Mouse (Mus musculus) limb, embryonic 14.5 days (tissue): ENCODE measurements at regions not wholly inside any gene's neighbourhood (a gene's known extent, or its start where the extent isn't known, plus 50 kb on each side); places are given as distances from the start of the nearest gene placed in this dataset.

Source experiments
- ATAC-seq: fragments of 200-750 bp; cut with Nextera tagmentation; 2 replicates; pipeline ENCODE4 v1.8.0; 2017; ENCODE audit warnings: low read depth, moderate number of reproducible peaks, moderate TSS enrichment; ENCODE audit not compliant: low FRiP score
- DNase-seq: peaks from one replicate; pipeline ENCODE4 v3.0.0-alpha.2; 2015; ENCODE audit warnings: low spot score
- H3K27ac ChIP-seq: fragments of 300-500 bp; sonication (generic); replicated peaks from 2 replicates; pipeline ENCODE4 v1.5.1; 2014; ENCODE audit warnings: low read depth, mild to moderate bottlenecking, low read length, moderate library complexity, mixed read lengths
- H3K27me3 ChIP-seq: fragments of 300-500 bp; sonication (generic); 2 replicates; pipeline ENCODE4 v1.6.1; 2014; ENCODE audit warnings: low read length, mixed read lengths; ENCODE audit not compliant: control insufficient read depth, insufficient read depth
- H3K36me3 ChIP-seq: fragments of 300-500 bp; sonication (generic); 2 replicates; pipeline ENCODE4 v1.6.1; 2014; ENCODE audit warnings: mild to moderate bottlenecking, low read length, moderate library complexity, mixed read lengths; ENCODE audit not compliant: control insufficient read depth, insufficient read depth
- H3K4me1 ChIP-seq: fragments of 300-500 bp; sonication (generic); 2 replicates; pipeline ENCODE4 v1.6.1; 2014; ENCODE audit warnings: antibody characterized with exemption, low read length, mixed read lengths; ENCODE audit not compliant: control insufficient read depth, insufficient read depth
- H3K4me2 ChIP-seq: fragments of 300-500 bp; sonication (generic); replicated peaks from 2 replicates; pipeline ENCODE4 v1.6.1; 2014; ENCODE audit warnings: low read depth, mild to moderate bottlenecking, low read length, moderate library complexity; ENCODE audit not compliant: severe bottlenecking
- H3K4me3 ChIP-seq: fragments of 300-500 bp; sonication (generic); replicated peaks from 2 replicates; pipeline ENCODE4 v1.5.1; 2014; ENCODE audit warnings: low read length
- H3K9ac ChIP-seq: fragments of 300-500 bp; sonication (generic); 2 replicates; pipeline ENCODE4 v1.6.1; 2014; ENCODE audit warnings: mild to moderate bottlenecking, low read depth, low read length, moderate library complexity; ENCODE audit not compliant: severe bottlenecking
- H3K9me3 ChIP-seq: fragments of 300-500 bp; sonication (generic); 2 replicates; pipeline ENCODE4 v1.6.1; 2016; ENCODE audit warnings: low read length; ENCODE audit not compliant: control insufficient read depth
- POLR2A ChIP-seq: fragments of 200-500 bp; IDR thresholded peaks from 2 replicates; pipeline ENCODE4 v1.8.0; 2012; ENCODE audit warnings: inconsistent platforms, mild to moderate bottlenecking, moderate library complexity, borderline replicate concordance; ENCODE audit not compliant: insufficient read depth, insufficient read length; ENCODE audit errors: extremely low read depth
- WGBS: fragments of 180-500 bp; shearing (Covaris S2); extraction: QIAGEN DNeasy Blood & Tissue Kit; methylation state at CpG from one replicate; pipeline ENCODE4 v1.1.7; 2014; 5-methylcytosine and 5-hydroxymethylcytosine counted together

GRCm38 (mm10) chr10:98292140-98292539 lies 565.6 kb upstream of the C030005K15Rik start:
- H3K36me3 ChIP-seq: no peaks in the 10 kb centered on the region
- H3K4me3 ChIP-seq: no peak overlapping the region
- ATAC-seq (no peak), DNase-seq (peak; percentile 29)
- H3K9me3 ChIP-seq: no peaks in the 10 kb centered on the region
- no peak for TF ChIP-seq POLR2A
- no peak overlapping the region for H3K4me2 ChIP-seq
- no peaks in the 10 kb centered on the region for H3K27me3 ChIP-seq
- H3K9ac ChIP-seq: no peak overlapping the region
- no peak overlapping the region for H3K27ac ChIP-seq
- WGBS: 63% methylated on average over 2 of the region's 2 CpGs
- H3K4me1 ChIP-seq: no peaks in the 10 kb centered on the region

- Histone ChIP-seq H3K36me3 (no peaks in the 10 kb centered on the region), H3K27ac (no peak overlapping the region), H3K4me1 (no peaks in the 10 kb centered on the region), H3K9me3 (no peaks in the 10 kb centered on the region), H3K4me3 (no peak overlapping the region), H3K27me3 (no peaks in the 10 kb centered on the region), H3K9ac (no peak overlapping the region), H3K4me2 (no peak overlapping the region)
- whole genome bisulfite sequencing: 85% methylated on average over 1 of the region's 1 CpGs
- no peak for ATAC-seq
- TF ChIP-seq POLR2A: no peak
- DNase-seq: no peak
Measured at GRCm38 (mm10) chr10:98305667-98306066, 579.1 kb upstream of the C030005K15Rik start.

DNA sequence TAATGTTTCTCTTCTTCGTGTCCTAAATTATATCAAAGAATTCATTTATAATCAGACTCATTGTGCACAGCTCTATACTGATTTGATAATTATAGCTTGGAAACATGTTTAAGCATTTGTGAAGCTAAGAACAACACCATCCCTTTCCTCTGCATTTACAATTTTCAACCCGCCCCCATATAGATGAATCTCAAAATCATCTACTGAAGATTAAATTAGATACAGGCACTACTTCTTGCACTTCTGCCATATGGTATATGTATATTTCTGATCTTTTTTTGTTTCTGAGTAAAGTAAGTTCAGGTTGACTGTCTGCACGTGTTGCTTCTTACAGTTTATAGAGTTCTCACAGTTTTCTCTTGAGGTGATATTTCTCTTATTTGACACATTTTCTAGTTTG lies 583.1 kb upstream of the C030005K15Rik start:
- no peak for TF ChIP-seq POLR2A
- no peak overlapping the region for H3K27ac ChIP-seq
- no peaks in the 10 kb centered on the region for H3K4me1 ChIP-seq
- H3K4me3 ChIP-seq: no peak overlapping the region
- WGBS: 77% methylated on average over 3 of the region's 3 CpGs
- H3K36me3 ChIP-seq: no peaks in the 10 kb centered on the region
- H3K9ac ChIP-seq: no peak overlapping the region
- no peaks in the 10 kb centered on the region for H3K9me3 ChIP-seq
- no peak for DNase-seq
- H3K27me3 ChIP-seq: no peaks in the 10 kb centered on the region
- no peak overlapping the region for H3K4me2 ChIP-seq
- ATAC-seq: no peak

DNA sequence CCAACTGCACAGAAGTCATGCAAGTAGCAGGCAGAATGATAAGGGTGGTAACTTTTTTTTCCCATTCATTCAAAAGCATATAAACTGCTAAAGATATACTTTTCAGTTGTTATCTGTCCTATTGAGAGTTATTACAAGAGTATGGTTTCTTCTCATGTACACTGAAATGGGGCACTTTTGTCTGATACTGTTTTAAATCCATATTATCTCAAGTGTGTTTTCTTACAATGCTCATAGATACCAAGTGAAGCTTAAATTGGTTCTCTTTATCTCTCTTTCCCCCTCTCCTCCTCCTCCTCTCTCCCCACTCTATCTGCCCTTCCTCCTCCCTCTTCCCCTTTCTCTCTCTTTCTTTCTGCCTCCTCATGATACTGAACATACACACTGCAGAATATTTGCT lies 584.8 kb upstream of the C030005K15Rik start:
- ATAC-seq (no peak), DNase-seq (no peak)
- Histone ChIP-seq H3K4me2 (no peak overlapping the region), H3K4me1 (no peaks in the 10 kb centered on the region), H3K27ac (no peak overlapping the region), H3K36me3 (no peaks in the 10 kb centered on the region), H3K9ac (no peak overlapping the region), H3K4me3 (no peak overlapping the region), H3K9me3 (no peaks in the 10 kb centered on the region), H3K27me3 (no peaks in the 10 kb centered on the region)
- no peak for TF ChIP-seq POLR2A

GRCm38 (mm10) chr10:98318416-98318815 lies 591.9 kb upstream of the C030005K15Rik start:
- H3K9ac ChIP-seq: no peak overlapping the region
- no peak for TF ChIP-seq POLR2A
- H3K4me2 ChIP-seq: no peak overlapping the region
- no peak for ATAC-seq
- no peaks in the 10 kb centered on the region for H3K27me3 ChIP-seq
- 70% methylated on average over 2 of the region's 2 CpGs for WGBS
- no peaks in the 10 kb centered on the region for H3K36me3 ChIP-seq
- DNase-seq: no peak
- H3K27ac ChIP-seq: no peak overlapping the region
- H3K9me3 ChIP-seq: no peaks in the 10 kb centered on the region
- H3K4me1 ChIP-seq: no peaks in the 10 kb centered on the region
- H3K4me3 ChIP-seq: no peak overlapping the region

- H3K27ac ChIP-seq: no peak overlapping the region
- no peak for ATAC-seq
Measured at GRCm38 (mm10) chr10:98323846-98324245, 590.4 kb upstream of the Atp2b1 start.

More at GRCm38 (mm10) chr10:98323846-98324245, 590.4 kb upstream of the Atp2b1 start:
- TF ChIP-seq POLR2A: no peak
- WGBS: 89% methylated on average over 5 of the region's 5 CpGs
- Histone ChIP-seq H3K4me3 (no peak overlapping the region), H3K4me2 (no peak overlapping the region), H3K27me3 (no peaks in the 10 kb centered on the region), H3K9ac (no peak overlapping the region), H3K4me1 (no peaks in the 10 kb centered on the region), H3K9me3 (no peaks in the 10 kb centered on the region), H3K36me3 (no peaks in the 10 kb centered on the region)
- DNase-seq: no peak
